Mouse (Mus musculus): Measurements from ENCODE around the gene Litaf. TPM values are rescaled to one million over a fixed set of nuclear protein-coding genes. Genes with fewer than 3 reads are reported as not detected.
A peak's percentile ranks its signal among the peaks of the same experiment; 100 is the strongest.

Gene Litaf
- total RNA-seq, 2 experiments from 2014 or later, result 18.4 to 19.9 TPM

GRCm38 (mm10) chr16:10955078-10955477, 110.9 kb downstream of the Litaf start:
- peak; percentile 25 to 29 for DNase-seq

- DNase-seq, result no peak
Observed at GRCm38 (mm10) chr16:10952881-10953280, 113.1 kb downstream of the Litaf start.

- no peak for DNase-seq
Observed at GRCm38 (mm10) chr16:10952071-10952470, 113.9 kb downstream of the Litaf start.

- peak in 1 of 2 experiments; percentile 17 for DNase-seq
Observed at GRCm38 (mm10) chr16:10951581-10951980, 114.4 kb downstream of the Litaf start.

- DNase-seq, result no peak
Observed at GRCm38 (mm10) chr16:10950539-10950938, 115.4 kb downstream of the Litaf start.

- no peak for DNase-seq
Observed at GRCm38 (mm10) chr16:10947724-10948123, 118.2 kb downstream of the Litaf start.

GRCm38 (mm10) chr16:10945381-10946127, 120.4 kb downstream of the Litaf start:
- DNase-seq, result no peak

- no peak for DNase-seq
Observed at GRCm38 (mm10) chr16:10944545-10944944, 121.4 kb downstream of the Litaf start.

GRCm38 (mm10) chr16:10943257-10943656, 122.7 kb downstream of the Litaf start:
- no peak for DNase-seq

GRCm38 (mm10) chr16:10940661-10941060, 125.3 kb downstream of the Litaf start:
- DNase-seq, result no peak

GRCm38 (mm10) chr16:10939932-10940331, 126.0 kb downstream of the Litaf start:
- DNase-seq, result no peak

GRCm38 (mm10) chr16:10937497-10937896, 128.5 kb downstream of the Litaf start:
- no peak for DNase-seq

- DNase-seq, result no peak
Observed at GRCm38 (mm10) chr16:10936700-10937319, 129.1 kb downstream of the Litaf start.

- no peak for DNase-seq
Observed at GRCm38 (mm10) chr16:10934047-10934446, 131.9 kb downstream of the Litaf start.

GRCm38 (mm10) chr16:10933372-10933771, 132.6 kb downstream of the Litaf start:
- DNase-seq, result no peak

- DNase-seq, result no peak
Observed at GRCm38 (mm10) chr16:10927026-10927425, 138.9 kb downstream of the Litaf start.

GRCm38 (mm10) chr16:10925591-10926180, 140.3 kb downstream of the Litaf start:
- no peak for DNase-seq

- no peak for DNase-seq
Observed at GRCm38 (mm10) chr16:10923561-10923960, 142.4 kb downstream of the Litaf start.

GRCm38 (mm10) chr16:10919856-10920255, 146.1 kb downstream of the Litaf start:
- no peak for DNase-seq

- DNase-seq, result no peak
Observed at GRCm38 (mm10) chr16:10916271-10916670, 149.7 kb downstream of the Litaf start.

- no peak for DNase-seq
Observed at GRCm38 (mm10) chr16:10915066-10915465, 150.9 kb downstream of the Litaf start.

- no peak for DNase-seq
Observed at GRCm38 (mm10) chr16:10911061-10911460, 154.9 kb downstream of the Litaf start.

GRCm38 (mm10) chr16:10910541-10910940, 155.4 kb downstream of the Litaf start:
- DNase-seq, result no peak

Measured in layer of hippocampus, postnatal 36 days (tissue).